Mouse (Mus musculus) lung, adult 2 months (tissue): ENCODE data around the gene Zfp217.

ENCODE experiments used
- CTCF ChIP-seq: fragments of 200-500 bp; IDR thresholded peaks from 2 replicates; pipeline ENCODE4 v1.5.1; 2011; ENCODE audit warnings: mild to moderate bottlenecking, low read length, control low read depth; ENCODE audit not compliant: insufficient read depth
- POLR2A ChIP-seq: fragments of 200-500 bp; IDR thresholded peaks from 2 replicates; pipeline ENCODE4 v1.6.1; 2011; ENCODE audit warnings: low read depth, mild to moderate bottlenecking, control low read depth, low read length, borderline replicate concordance; ENCODE audit errors: extremely low read depth

DNA sequence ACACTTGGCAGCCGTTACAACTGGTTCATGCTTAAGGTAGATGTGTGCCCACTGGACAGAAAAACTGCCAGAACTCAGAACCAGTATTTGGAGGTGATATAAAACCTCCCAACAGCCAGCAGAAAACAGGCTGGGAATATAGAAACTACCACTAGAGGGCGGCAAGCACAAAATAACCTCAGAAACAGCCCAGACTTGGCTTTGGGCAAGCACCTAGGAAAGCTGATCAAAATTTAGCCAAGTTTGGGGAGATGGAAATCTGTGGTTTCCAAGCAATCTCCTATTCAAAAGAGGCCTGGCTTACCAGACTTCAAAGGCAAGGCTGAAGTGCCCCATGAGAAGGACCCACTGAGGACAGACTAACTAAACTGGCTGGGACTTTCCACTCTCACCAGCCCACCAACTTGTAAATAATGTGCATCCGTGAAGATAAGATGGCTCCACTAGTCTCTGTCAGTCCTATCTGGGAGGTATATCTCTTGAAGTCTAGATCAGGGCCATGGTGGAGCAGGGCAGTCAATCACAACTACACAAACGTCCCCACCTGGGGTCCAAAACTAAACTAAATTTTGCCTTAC, 31.1 kb downstream of the Zfp217 start:
- TF ChIP-seq CTCF (peak; percentile 26; the same call in 1 of the 2 replicates), POLR2A (no peak)
